Mouse (Mus musculus) R1 (cell line): ENCODE data around the gene Mamstr.
"Not testable (repeated sequence)": the region's sequence is repeated elsewhere in the genome, so short reads cannot be mapped to it uniquely, and the experiment has no call there.

Experiments used
- DNase-seq: peaks from one replicate; pipeline ENCODE4 v3.0.0-alpha.2; 2018; ENCODE audit warnings: low read depth, low spot score

Mamstr gene

GRCm38 (mm10) chr7:45650484-45650883, 10.7 kb downstream of the Mamstr start:
- not testable (repeated sequence) for DNase-seq

- DNase-seq: peak; percentile 87
Observed at GRCm38 (mm10) chr7:45654424-45655047, 14.8 kb downstream of the Mamstr start.

GRCm38 (mm10) chr7:45660746-45661478, 21.1 kb downstream of the Mamstr start:
- DNase-seq: no peak

- not testable (repeated sequence) for DNase-seq
Observed at GRCm38 (mm10) chr7:45661702-45662101, 21.9 kb downstream of the Mamstr start.

- DNase-seq: no peak
Observed at GRCm38 (mm10) chr7:45665303-45666138, 25.7 kb downstream of the Mamstr start.

- no peak for DNase-seq
Observed at GRCm38 (mm10) chr7:45666161-45666560, 26.4 kb downstream of the Mamstr start, which contains the start of gene Fut2. Gene Fut2 (minus strand): TSS chr7:45666394.

- no peak for DNase-seq
Observed at GRCm38 (mm10) chr7:45667761-45668160, 28.0 kb downstream of the Mamstr start.

- peak; percentile 86 for DNase-seq
Observed at GRCm38 (mm10) chr7:45668921-45669320, 29.1 kb downstream of the Mamstr start.

GRCm38 (mm10) chr7:45677627-45678295, 38.0 kb downstream of the Mamstr start:
- DNase-seq: no peak

- no peak for DNase-seq
Observed at GRCm38 (mm10) chr7:45678513-45678912, 38.7 kb downstream of the Mamstr start.

- no peak for DNase-seq
Observed at GRCm38 (mm10) chr7:45679966-45680621, 40.3 kb downstream of the Mamstr start.

- no peak for DNase-seq
Observed at GRCm38 (mm10) chr7:45681046-45681736, 41.4 kb downstream of the Mamstr start.

- peak; percentile 93 for DNase-seq
Observed at GRCm38 (mm10) chr7:45682144-45683126, 42.7 kb downstream of the Mamstr start.

- no peak for DNase-seq
Observed at GRCm38 (mm10) chr7:45683396-45684050, 43.7 kb downstream of the Mamstr start, which contains the start of gene Ntn5. Gene Ntn5 (plus strand): TSS chr7:45684022.

GRCm38 (mm10) chr7:45685811-45686210, 46.0 kb downstream of the Mamstr start:
- DNase-seq: no peak

- no peak for DNase-seq
Observed at GRCm38 (mm10) chr7:45686841-45687240, 47.1 kb downstream of the Mamstr start.

GRCm38 (mm10) chr7:45689099-45689498, 49.3 kb downstream of the Mamstr start:
- DNase-seq: no peak

GRCm38 (mm10) chr7:45689800-45690199, 50.0 kb downstream of the Mamstr start:
- DNase-seq: no peak

GRCm38 (mm10) chr7:45692364-45692763, 52.6 kb downstream of the Mamstr start:
- no peak for DNase-seq
